Mouse (Mus musculus): ENCODE results near the gene Unc13b. TPM values are rescaled to one million over a fixed set of nuclear protein-coding genes. Genes with fewer than 3 reads are reported as not detected.

Unc13b gene
- polyA plus RNA-seq, 1 experiment from 2014 or later: 5.4 TPM

GRCm38 (mm10) chr4:43285476-43285875, 226.7 kb downstream of the Unc13b start:
- no peaks in the 10 kb centered on the region for H3K9me3 ChIP-seq (ENCODE audit: control insufficient read depth, low read length)
- ATAC-seq (ENCODE audit: low read depth): no peak
- 85% methylated on average over 5 of the region's 5 CpGs for WGBS
- H3K4me2 ChIP-seq (ENCODE audit: low read depth, low read length): no peak overlapping the region
- no peaks in the 10 kb centered on the region for H3K4me1 ChIP-seq (replicated peaks; ENCODE audit: control insufficient read depth, insufficient read depth, low read length)
- no peaks in the 10 kb centered on the region for H3K27me3 ChIP-seq (ENCODE audit: control insufficient read depth, insufficient read depth, low read depth, low read length)
- H3K9ac ChIP-seq (ENCODE audit: low read length): no peak overlapping the region
- no peak overlapping the region for H3K27ac ChIP-seq (ENCODE audit: low read length)
- no peak overlapping the region for H3K4me3 ChIP-seq (ENCODE audit: low read length)
- H3K36me3 ChIP-seq (ENCODE audit: control insufficient read depth, insufficient read depth, low read length): no peaks in the 10 kb centered on the region

GRCm38 (mm10) chr4:43287305-43287704, 228.6 kb downstream of the Unc13b start:
- Histone ChIP-seq H3K9ac (ENCODE audit: low read length) (no peak overlapping the region), H3K27me3 (ENCODE audit: control insufficient read depth, insufficient read depth, low read depth, low read length) (no peaks in the 10 kb centered on the region), H3K4me2 (ENCODE audit: low read depth, low read length) (no peak overlapping the region), H3K36me3 (ENCODE audit: control insufficient read depth, insufficient read depth, low read length) (no peaks in the 10 kb centered on the region), H3K4me1 (replicated peaks; ENCODE audit: control insufficient read depth, insufficient read depth, low read length) (no peaks in the 10 kb centered on the region), H3K4me3 (ENCODE audit: low read length) (no peak overlapping the region), H3K9me3 (ENCODE audit: control insufficient read depth, low read length) (no peaks in the 10 kb centered on the region), H3K27ac (ENCODE audit: low read length) (no peak overlapping the region)
- 68% methylated on average over 3 of the region's 3 CpGs for WGBS
- no peak for ATAC-seq (ENCODE audit: low read depth)

- Histone ChIP-seq H3K27me3 (ENCODE audit: control insufficient read depth, insufficient read depth, low read depth, low read length) (no peaks in the 10 kb centered on the region), H3K9ac (ENCODE audit: low read length) (no peak overlapping the region), H3K36me3 (ENCODE audit: control insufficient read depth, insufficient read depth, low read length) (no peaks in the 10 kb centered on the region), H3K27ac (ENCODE audit: low read length) (no peak overlapping the region), H3K4me1 (replicated peaks; ENCODE audit: control insufficient read depth, insufficient read depth, low read length) (no peaks in the 10 kb centered on the region), H3K9me3 (ENCODE audit: control insufficient read depth, low read length) (no peaks in the 10 kb centered on the region), H3K4me2 (ENCODE audit: low read depth, low read length) (no peak overlapping the region), H3K4me3 (ENCODE audit: low read length) (no peak overlapping the region)
- ATAC-seq (ENCODE audit: low read depth): no peak
- 27% methylated on average over 6 of the region's 6 CpGs for WGBS
Observed at GRCm38 (mm10) chr4:43294001-43294400, 235.2 kb downstream of the Unc13b start.

- no peaks in the 10 kb centered on the region for H3K4me1 ChIP-seq (replicated peaks; ENCODE audit: control insufficient read depth, insufficient read depth, low read length)
- ATAC-seq (ENCODE audit: low read depth): no peak
- no peaks in the 10 kb centered on the region for H3K9me3 ChIP-seq (ENCODE audit: control insufficient read depth, low read length)
- no peaks in the 10 kb centered on the region for H3K27me3 ChIP-seq (ENCODE audit: control insufficient read depth, insufficient read depth, low read depth, low read length)
- WGBS: 52% methylated on average over 11 of the region's 11 CpGs
- H3K27ac ChIP-seq (ENCODE audit: low read length): no peak overlapping the region
- H3K4me2 ChIP-seq (ENCODE audit: low read depth, low read length): no peak overlapping the region
- no peak overlapping the region for H3K9ac ChIP-seq (ENCODE audit: low read length)
- H3K36me3 ChIP-seq (ENCODE audit: control insufficient read depth, insufficient read depth, low read length): no peaks in the 10 kb centered on the region
- H3K4me3 ChIP-seq (ENCODE audit: low read length): no peak overlapping the region
Observed at GRCm38 (mm10) chr4:43309696-43310338, 251.1 kb downstream of the Unc13b start.

Other genes starting within 250 kb of the Unc13b start
- 0.04 TPM in 1 of 2 replicates, not detected in the other for gene Fam205a1, start 205.1 kb upstream of the Unc13b start, polyA plus RNA-seq (2015; fragmentation: Nextera tagmentation; extraction: Ambion mirVana)
- 0.11 TPM in 2 replicates for gene Gm12394, start 202.2 kb upstream of the Unc13b start, polyA plus RNA-seq (2015; fragmentation: Nextera tagmentation; extraction: Ambion mirVana)
- gene Fam205c, start 184.7 kb upstream of the Unc13b start, polyA plus RNA-seq (2015; fragmentation: Nextera tagmentation; extraction: Ambion mirVana): not detected in 2 replicates
- 0.39 and 0.50 TPM in 2 replicates for gene Phf24, start 142.3 kb upstream of the Unc13b start, polyA plus RNA-seq (2015; fragmentation: Nextera tagmentation; extraction: Ambion mirVana)
- gene Dnajb5, start 109.1 kb upstream of the Unc13b start, polyA plus RNA-seq (2015; fragmentation: Nextera tagmentation; extraction: Ambion mirVana): 6.2 and 7.3 TPM in 2 replicates
- 0.44 and 0.53 TPM in 2 replicates for gene 1700022I11Rik, start 89.3 kb upstream of the Unc13b start, polyA plus RNA-seq (2015; fragmentation: Nextera tagmentation; extraction: Ambion mirVana)
- 482 and 519 TPM in 2 replicates for gene Vcp, start 58.4 kb upstream of the Unc13b start, polyA plus RNA-seq (2015; fragmentation: Nextera tagmentation; extraction: Ambion mirVana)
- 22.5 and 24.1 TPM in 2 replicates for gene Fancg, start 48.4 kb upstream of the Unc13b start, polyA plus RNA-seq (2015; fragmentation: Nextera tagmentation; extraction: Ambion mirVana)
- gene Pigo, start 33.1 kb upstream of the Unc13b start, polyA plus RNA-seq (2015; fragmentation: Nextera tagmentation; extraction: Ambion mirVana): 21.8 and 24.8 TPM in 2 replicates
- 286 and 289 TPM in 2 replicates for gene Stoml2, start 27.2 kb upstream of the Unc13b start, polyA plus RNA-seq (2015; fragmentation: Nextera tagmentation; extraction: Ambion mirVana)
- gene Fam214b, start 12.7 kb upstream of the Unc13b start, polyA plus RNA-seq (2015; fragmentation: Nextera tagmentation; extraction: Ambion mirVana): 9.6 and 11.7 TPM in 2 replicates
- 0.21 and 0.39 TPM in 2 replicates for gene Atp8b5, start 208.2 kb downstream of the Unc13b start, polyA plus RNA-seq (2015; fragmentation: Nextera tagmentation; extraction: Ambion mirVana)

All from lung, embryonic 16.5 days (tissue).